Mouse (Mus musculus): ENCODE data around the gene Rnaset2b. TPM values are rescaled to one million over a fixed set of nuclear protein-coding genes. Genes with fewer than 3 reads are reported as not detected.
A peak's percentile ranks its signal among the peaks of the same experiment; 100 is the strongest.
"Not testable (repeated sequence)": the region's sequence is repeated elsewhere in the genome, so short reads cannot be mapped to it uniquely, and the experiment has no call there.

The Rnaset2b gene
- polyA plus RNA-seq, 1 experiment from 2014 or later: 287 TPM

GRCm38 (mm10) chr17:6960776-6961175 is 9.7 kb upstream of the Rnaset2b start, which contains the start of gene Tagap1:
Gene Tagap1, minus strand, starts transcription at chr17:6961156.
- Histone ChIP-seq H3K4me3 (ENCODE audit: low read length) (peak within 1 kb of the TSS; percentile 55), H3K27ac (ENCODE audit: low read length) (peak within 1 kb of the TSS; percentile 52; the same call in 1 of the 2 replicates), H3K9ac (ENCODE audit: low read length) (peak within 1 kb of the TSS; percentile 58; the same call in 1 of the 2 replicates), H3K4me2 (ENCODE audit: low read depth, low read length) (peak within 1 kb of the TSS; percentile 51)
- H3K27me3 ChIP-seq (ENCODE audit: control insufficient read depth, insufficient read depth, low read depth, low read length); H3K4me1 ChIP-seq (replicated peaks; ENCODE audit: control insufficient read depth, insufficient read depth, low read length); H3K9me3 ChIP-seq (ENCODE audit: control insufficient read depth, low read length); H3K36me3 ChIP-seq (ENCODE audit: control insufficient read depth, insufficient read depth, low read length); ATAC-seq (ENCODE audit: low read depth): not testable (repeated sequence)
- 0% methylated on average over 30 of the region's 51 CpGs for WGBS

DNA sequence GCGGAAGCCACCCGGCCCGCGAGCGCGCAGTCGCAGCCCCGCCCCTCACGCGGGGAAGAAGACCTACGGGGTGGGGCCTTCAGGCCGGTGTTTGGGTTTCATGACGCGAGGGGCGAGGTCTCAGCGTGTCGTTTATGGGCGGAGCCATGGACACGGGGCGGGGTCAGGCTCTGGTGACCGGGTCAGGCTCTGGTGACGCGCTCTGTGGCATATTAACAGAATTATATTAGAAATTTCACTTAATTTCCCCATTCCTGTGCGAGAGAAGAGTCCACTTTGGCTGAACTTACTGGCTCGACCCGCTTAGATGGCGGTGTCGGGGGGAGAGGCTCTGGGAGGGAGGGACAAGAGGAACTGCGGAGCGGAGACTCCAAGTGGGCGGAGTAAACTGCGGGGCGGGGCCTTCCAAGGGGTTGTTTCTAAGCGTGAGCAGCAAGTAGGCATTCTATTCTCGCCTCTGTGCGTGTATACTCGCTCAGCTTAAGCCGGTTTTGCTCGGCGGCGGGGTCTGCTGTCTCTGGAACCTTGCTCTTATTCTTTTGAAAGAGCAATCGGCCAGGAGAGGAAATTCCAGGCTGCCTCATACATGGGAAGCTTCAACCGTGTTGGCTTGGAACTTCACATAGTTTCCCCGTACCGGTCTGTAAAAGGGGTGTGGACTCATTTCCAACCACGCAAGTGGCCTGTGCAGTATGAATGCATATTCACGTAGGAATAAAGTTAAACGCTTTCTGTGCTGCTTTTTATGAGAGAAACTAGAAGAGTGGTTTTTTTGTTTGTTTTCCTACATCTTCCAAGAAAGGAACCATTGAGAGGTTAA is 9.0 kb upstream of the Rnaset2b start:
- not testable (repeated sequence) for H3K9me3 ChIP-seq (ENCODE audit: control insufficient read depth, low read length); H3K9ac ChIP-seq (ENCODE audit: low read length); H3K4me1 ChIP-seq (replicated peaks; ENCODE audit: control insufficient read depth, insufficient read depth, low read length); H3K36me3 ChIP-seq (ENCODE audit: control insufficient read depth, insufficient read depth, low read length); H3K27me3 ChIP-seq (ENCODE audit: control insufficient read depth, insufficient read depth, low read depth, low read length)
- Histone ChIP-seq H3K4me3 (ENCODE audit: low read length) (peak overlapping the region; percentile 38), H3K4me2 (ENCODE audit: low read depth, low read length) (peak overlapping the region; percentile 51), H3K27ac (ENCODE audit: low read length) (peak overlapping the region; percentile 52; the same call in 1 of the 2 replicates)
- peak; percentile 98 for ATAC-seq (ENCODE audit: low read depth)
- under 1% methylated on average over 15 of the region's 48 CpGs for WGBS

DNA sequence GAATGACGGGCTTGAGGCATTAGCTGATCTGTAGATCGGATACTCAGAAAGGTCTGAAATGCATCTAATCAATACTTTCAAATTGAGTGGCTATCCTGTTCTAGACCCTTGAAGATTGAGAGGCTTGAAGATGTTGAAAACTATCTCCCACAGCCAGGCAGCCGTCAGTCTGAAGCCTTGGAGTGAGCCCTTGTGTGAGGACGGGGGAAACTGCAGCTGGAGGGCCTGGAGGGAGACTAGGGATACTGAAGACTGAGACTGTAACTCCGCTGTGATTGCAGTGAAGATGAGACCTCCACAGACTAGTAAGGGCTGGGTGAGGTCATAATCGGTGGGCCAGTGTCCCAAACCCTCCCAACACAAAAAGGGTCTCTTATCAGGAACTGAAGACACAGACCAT is 8.1 kb upstream of the Rnaset2b start:
- not testable (repeated sequence) for H3K4me2 ChIP-seq (ENCODE audit: low read depth, low read length); H3K27ac ChIP-seq (ENCODE audit: low read length); ATAC-seq (ENCODE audit: low read depth); H3K4me1 ChIP-seq (replicated peaks; ENCODE audit: control insufficient read depth, insufficient read depth, low read length); H3K36me3 ChIP-seq (ENCODE audit: control insufficient read depth, insufficient read depth, low read length); H3K4me3 ChIP-seq (ENCODE audit: low read length); H3K9me3 ChIP-seq (ENCODE audit: control insufficient read depth, low read length); H3K27me3 ChIP-seq (ENCODE audit: control insufficient read depth, insufficient read depth, low read depth, low read length); H3K9ac ChIP-seq (ENCODE audit: low read length)
- 61% methylated on average over 3 of the region's 6 CpGs for WGBS

- not testable (repeated sequence) for H3K4me2 ChIP-seq (ENCODE audit: low read depth, low read length); H3K27ac ChIP-seq (ENCODE audit: low read length); H3K9ac ChIP-seq (ENCODE audit: low read length); H3K4me3 ChIP-seq (ENCODE audit: low read length); H3K27me3 ChIP-seq (ENCODE audit: control insufficient read depth, insufficient read depth, low read depth, low read length); H3K36me3 ChIP-seq (ENCODE audit: control insufficient read depth, insufficient read depth, low read length); H3K9me3 ChIP-seq (ENCODE audit: control insufficient read depth, low read length); H3K4me1 ChIP-seq (replicated peaks; ENCODE audit: control insufficient read depth, insufficient read depth, low read length); ATAC-seq (ENCODE audit: low read depth)
- WGBS: 33% methylated on average over 4 of the region's 4 CpGs
These were observed 7.5 kb upstream of the Rnaset2b start for GRCm38 (mm10) chr17:6962936-6963335.

DNA sequence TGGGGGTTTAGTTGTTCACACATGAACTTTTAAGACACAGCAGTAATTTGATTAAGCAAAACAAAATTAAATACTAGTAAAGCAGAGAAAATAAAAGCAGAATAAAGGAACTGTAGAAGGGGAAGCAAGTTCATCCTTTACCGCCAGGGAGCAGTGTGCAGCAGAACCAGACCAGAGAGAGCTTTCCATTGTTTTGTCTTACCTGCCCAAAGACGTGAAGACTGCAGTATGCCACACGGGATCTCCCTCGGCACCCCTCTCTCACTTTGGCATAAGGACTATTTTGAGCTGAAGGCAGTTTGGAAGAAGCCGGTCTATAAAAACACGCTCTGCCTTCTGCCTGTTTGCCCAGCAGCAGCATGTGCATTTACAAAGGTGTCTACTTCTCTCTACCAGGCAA is 5.1 kb upstream of the Rnaset2b start:
- not testable (repeated sequence) for H3K27me3 ChIP-seq (ENCODE audit: control insufficient read depth, insufficient read depth, low read depth, low read length); H3K4me2 ChIP-seq (ENCODE audit: low read depth, low read length); H3K4me1 ChIP-seq (replicated peaks; ENCODE audit: control insufficient read depth, insufficient read depth, low read length); H3K27ac ChIP-seq (ENCODE audit: low read length); H3K9ac ChIP-seq (ENCODE audit: low read length); H3K9me3 ChIP-seq (ENCODE audit: control insufficient read depth, low read length); ATAC-seq (ENCODE audit: low read depth); H3K36me3 ChIP-seq (ENCODE audit: control insufficient read depth, insufficient read depth, low read length); H3K4me3 ChIP-seq (ENCODE audit: low read length)
- 12% methylated on average over 5 of the region's 6 CpGs for WGBS

GRCm38 (mm10) chr17:6967673-6968072 is 2.8 kb upstream of the Rnaset2b start:
- not testable (repeated sequence) for H3K9me3 ChIP-seq (ENCODE audit: control insufficient read depth, low read length); H3K27me3 ChIP-seq (ENCODE audit: control insufficient read depth, insufficient read depth, low read depth, low read length); H3K9ac ChIP-seq (ENCODE audit: low read length); H3K4me2 ChIP-seq (ENCODE audit: low read depth, low read length); H3K4me3 ChIP-seq (ENCODE audit: low read length); H3K36me3 ChIP-seq (ENCODE audit: control insufficient read depth, insufficient read depth, low read length); ATAC-seq (ENCODE audit: low read depth); H3K4me1 ChIP-seq (replicated peaks; ENCODE audit: control insufficient read depth, insufficient read depth, low read length); H3K27ac ChIP-seq (ENCODE audit: low read length)
- 17% methylated on average over 1 of the region's 1 CpGs for WGBS

GRCm38 (mm10) chr17:6971238-6971637 is 804 bp downstream of the Rnaset2b start:
- not testable (repeated sequence) for H3K36me3 ChIP-seq (ENCODE audit: control insufficient read depth, insufficient read depth, low read length); H3K4me2 ChIP-seq (ENCODE audit: low read depth, low read length); ATAC-seq (ENCODE audit: low read depth); H3K4me1 ChIP-seq (replicated peaks; ENCODE audit: control insufficient read depth, insufficient read depth, low read length); H3K9me3 ChIP-seq (ENCODE audit: control insufficient read depth, low read length); H3K27ac ChIP-seq (ENCODE audit: low read length); H3K9ac ChIP-seq (ENCODE audit: low read length); H3K4me3 ChIP-seq (ENCODE audit: low read length); H3K27me3 ChIP-seq (ENCODE audit: control insufficient read depth, insufficient read depth, low read depth, low read length)
- WGBS: 56% methylated on average over 7 of the region's 8 CpGs

DNA sequence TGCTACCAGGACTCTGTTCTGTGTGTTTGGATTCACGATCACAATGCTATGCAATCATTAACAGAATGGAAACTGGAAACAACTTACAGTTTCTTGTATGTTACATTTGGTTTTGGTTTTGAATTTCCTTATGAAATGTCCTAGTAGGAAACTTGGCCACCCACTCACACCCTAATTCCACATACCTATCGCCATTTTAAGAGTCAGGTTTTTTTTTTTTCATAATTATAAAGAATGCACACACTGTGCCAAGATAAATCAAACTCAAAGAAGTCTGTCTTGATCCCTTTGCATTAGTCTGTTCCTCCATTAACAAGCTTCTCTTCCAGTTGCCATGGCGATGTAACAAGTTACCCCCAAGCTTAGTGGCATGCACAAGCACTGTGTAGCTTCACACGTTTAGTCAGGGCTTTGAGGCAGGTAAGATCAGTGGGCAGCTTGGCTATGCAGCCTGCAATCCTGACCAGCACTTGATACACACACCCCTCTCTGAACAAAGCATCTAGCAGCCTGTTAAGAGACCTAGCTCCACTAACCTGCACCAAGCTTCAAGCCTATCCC is 2.5 kb downstream of the Rnaset2b start:
- not testable (repeated sequence) for H3K4me2 ChIP-seq (ENCODE audit: low read depth, low read length); H3K36me3 ChIP-seq (ENCODE audit: control insufficient read depth, insufficient read depth, low read length); H3K9me3 ChIP-seq (ENCODE audit: control insufficient read depth, low read length); H3K4me1 ChIP-seq (replicated peaks; ENCODE audit: control insufficient read depth, insufficient read depth, low read length); H3K27me3 ChIP-seq (ENCODE audit: control insufficient read depth, insufficient read depth, low read depth, low read length); H3K9ac ChIP-seq (ENCODE audit: low read length); H3K4me3 ChIP-seq (ENCODE audit: low read length); H3K27ac ChIP-seq (ENCODE audit: low read length)
- ATAC-seq (ENCODE audit: low read depth): peak; percentile 58; the same call in 1 of the 2 replicates
- WGBS: 48% methylated on average over 4 of the region's 4 CpGs

- H3K27ac ChIP-seq (ENCODE audit: low read length); H3K9me3 ChIP-seq (ENCODE audit: control insufficient read depth, low read length); H3K4me2 ChIP-seq (ENCODE audit: low read depth, low read length); H3K4me1 ChIP-seq (replicated peaks; ENCODE audit: control insufficient read depth, insufficient read depth, low read length); ATAC-seq (ENCODE audit: low read depth); H3K9ac ChIP-seq (ENCODE audit: low read length); H3K27me3 ChIP-seq (ENCODE audit: control insufficient read depth, insufficient read depth, low read depth, low read length); H3K4me3 ChIP-seq (ENCODE audit: low read length); H3K36me3 ChIP-seq (ENCODE audit: control insufficient read depth, insufficient read depth, low read length): not testable (repeated sequence)
- WGBS: 49% methylated on average over 3 of the region's 3 CpGs
These were observed 4.6 kb downstream of the Rnaset2b start for GRCm38 (mm10) chr17:6974985-6975384.

Data from lung, embryonic 16.5 days (tissue).